ENCODE assay signal across 14 mouse cellular contexts in the genomic region with DNA sequence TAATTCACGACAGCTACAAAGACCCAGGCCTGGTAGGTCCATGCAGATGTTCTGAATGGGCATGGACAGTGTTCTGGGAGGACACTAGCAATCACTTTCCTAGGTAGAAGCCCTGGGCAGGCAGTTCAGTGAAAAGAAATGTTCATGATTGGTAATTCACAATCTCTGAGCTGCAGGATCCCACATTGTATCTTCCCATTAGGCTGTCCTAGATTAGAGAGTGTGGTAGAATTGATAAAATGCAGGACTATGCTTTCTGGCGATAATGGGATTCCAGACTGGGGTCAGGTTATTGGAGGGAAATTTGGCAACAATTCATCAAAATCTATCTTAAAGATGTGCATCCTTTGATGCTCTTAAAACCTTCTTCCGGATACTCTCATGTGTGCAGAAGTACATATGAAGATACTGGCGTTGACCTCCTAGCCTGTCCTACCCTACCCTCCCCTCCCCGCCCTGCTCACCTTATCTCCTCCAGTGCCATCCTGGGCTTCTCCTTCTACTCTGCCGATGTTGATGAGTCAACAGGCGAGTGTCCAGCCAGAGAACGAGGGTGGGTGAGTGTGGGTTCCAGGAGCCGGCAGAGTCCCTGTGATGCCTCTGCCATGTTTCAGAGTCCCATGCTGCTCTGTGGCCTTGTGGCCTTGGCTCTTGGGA. TPM values are rescaled to one million over a fixed set of nuclear protein-coding genes. Genes with fewer than 3 reads are reported as not detected.
"Had no signal": no experiment of that assay in that cellular context is flagged by ENCODE, and none has a peak within 500 bp of the region (broad histone marks: within the 10 kb centered on the region; RNA-seq: fewer than 3 reads in every experiment).

No protein-coding gene starts in this region.

- H3K9ac ChIP-seq: limb, embryonic 12.5 days; lung, embryonic 15.5 days; neural tube, embryonic 13.5 days; stomach, embryonic 15.5 days had no signal

- DNase-seq: kidney, adult 8-10 months; kidney, postnatal 25 days; layer of hippocampus, adult 9-11 months; lung, postnatal 14 days; midbrain, embryonic 14.5 days; retina, postnatal 1 day; thymus, postnatal 36 days had no signal

- H3K4me3 ChIP-seq: limb, embryonic 12.5 days; lung, embryonic 15.5 days; neural tube, embryonic 13.5 days; stomach, embryonic 15.5 days had no signal

- H3K27ac ChIP-seq: limb, embryonic 12.5 days; lung, embryonic 15.5 days; macrophage; neural tube, embryonic 13.5 days; stomach, embryonic 15.5 days had no signal

- H3K9me3 ChIP-seq: limb, embryonic 12.5 days; lung, embryonic 15.5 days; neural tube, embryonic 13.5 days; stomach, embryonic 15.5 days had no signal

- H3K4me2 ChIP-seq: limb, embryonic 12.5 days; lung, embryonic 15.5 days; neural tube, embryonic 13.5 days; stomach, embryonic 15.5 days had no signal

- H3K27me3 ChIP-seq: limb, embryonic 12.5 days; lung, embryonic 15.5 days; neural tube, embryonic 13.5 days; stomach, embryonic 15.5 days had no signal

- H3K4me1 ChIP-seq: limb, embryonic 12.5 days; lung, embryonic 15.5 days; neural tube, embryonic 13.5 days; stomach, embryonic 15.5 days had no signal

- ATAC-seq: intestine, postnatal 0 days had no signal

RNA-seq across cellular contexts. Expression of a gene that starts 24.0 kb away (rescaled TPM):
- total RNA-seq: monocyte, adult 5-6 weeks had no signal
- polyA plus RNA-seq: macrophage had no signal
